Mouse (Mus musculus) liver, postnatal 0 days (tissue): ENCODE results near the gene Pcna. TPM values are rescaled to one million over a fixed set of nuclear protein-coding genes. Genes with fewer than 3 reads are reported as not detected.
A peak's percentile ranks its signal among the peaks of the same experiment; 100 is the strongest.

Experiments used
- ATAC-seq: fragments of 200-750 bp; cut with Nextera tagmentation; 2 replicates; pipeline ENCODE4 v1.8.0; 2017; ENCODE audit warnings: mild to moderate bottlenecking, moderate library complexity
- DNase-seq: peaks from one replicate; pipeline ENCODE4 v3.0.0-alpha.2; 2016
- H3K27ac ChIP-seq: fragments of 300-500 bp; sonication (generic); 2 replicates; pipeline ENCODE4 v1.5.1; 2014; ENCODE audit warnings: antibody characterized with exemption, moderate library complexity, mild to moderate bottlenecking, low read depth
- H3K27me3 ChIP-seq: fragments of 300-500 bp; sonication (generic); 2 replicates; pipeline ENCODE4 v1.6.1; 2014; ENCODE audit warnings: low read length, control low read depth, mixed read lengths; ENCODE audit not compliant: insufficient read depth
- H3K36me3 ChIP-seq: fragments of 300-500 bp; sonication (generic); replicated peaks from 2 replicates; pipeline ENCODE4 v1.6.1; 2014; ENCODE audit warnings: mild to moderate bottlenecking, control low read depth, low read length, moderate library complexity, mixed read lengths; ENCODE audit not compliant: insufficient read depth
- H3K4me1 ChIP-seq: fragments of 300-500 bp; sonication (generic); 2 replicates; pipeline ENCODE4 v1.6.1; 2014; ENCODE audit warnings: antibody characterized with exemption, mild to moderate bottlenecking, control low read depth; ENCODE audit not compliant: insufficient read depth
- H3K4me2 ChIP-seq: fragments of 300-500 bp; sonication (generic); 2 replicates; pipeline ENCODE4 v1.6.1; 2014; ENCODE audit warnings: low read depth, mild to moderate bottlenecking, low read length, moderate library complexity, mixed read lengths
- H3K4me3 ChIP-seq: fragments of 300-500 bp; sonication (generic); 2 replicates; pipeline ENCODE4 v1.5.1; 2014; ENCODE audit warnings: low read depth, low read length
- H3K9ac ChIP-seq: fragments of 300-500 bp; sonication (generic); replicated peaks from 2 replicates; pipeline ENCODE4 v1.6.1; 2014; ENCODE audit warnings: mild to moderate bottlenecking, moderate library complexity
- H3K9me3 ChIP-seq: fragments of 300-500 bp; sonication (generic); 2 replicates; pipeline ENCODE4 v1.6.1; 2016; ENCODE audit warnings: mild to moderate bottlenecking, control low read depth, low read length, mixed read lengths
- CTCF ChIP-seq: sonication (generic); IDR thresholded peaks from 2 replicates; pipeline ENCODE4 v1.5.1; 2016; ENCODE audit warnings: antibody characterized with exemption, low read depth
- EP300 ChIP-seq: IDR thresholded peaks from 2 replicates; pipeline ENCODE4 v1.6.1; 2016; ENCODE audit warnings: antibody characterized with exemption, low read depth, mild to moderate bottlenecking
- WGBS: fragments of 180-500 bp; shearing (Covaris S2); extraction: QIAGEN DNeasy Blood & Tissue Kit; methylation state at CpG from one replicate; pipeline ENCODE4 v1.1.7; 2014; ENCODE audit not compliant: insufficient replicate concordance; 5-methylcytosine and 5-hydroxymethylcytosine counted together
- polyA plus RNA-seq: library from polyadenylated mRNA; unstranded; fragments of >200 nt; fragmentation: Nextera tagmentation; extraction: Ambion mirVana; gene quantifications from 2 replicates; pipeline ENCODE4 v1.2.1, GENCODE M21; 2015

Gene Pcna
- 148 and 158 TPM in 2 replicates for polyA plus RNA-seq

- Histone ChIP-seq H3K27me3 (no peaks in the 10 kb centered on the region), H3K36me3 (peaks cover 32% of the 10 kb centered on the region), H3K4me3 (peak within 1 kb of the TSS; percentile 82), H3K27ac (peak within 1 kb of the TSS; percentile 91), H3K9ac (peak within 1 kb of the TSS; percentile 75), H3K4me1 (peaks cover 17% of the 10 kb centered on the region), H3K4me2 (peak within 1 kb of the TSS; percentile 84), H3K9me3 (no peaks in the 10 kb centered on the region)
- under 1% methylated on average over 74 of the region's 79 CpGs for WGBS
- peak; percentile 97 for DNase-seq
- TF ChIP-seq CTCF (no peak), EP300 (peak; percentile 64)
- ATAC-seq: peak; percentile 99
Observed at GRCm38 (mm10) chr2:132252542-132253528, at the start of gene Pcna. TSS of gene Pcna (minus strand) at chr2:132253314.

- Histone ChIP-seq H3K4me1 (no peaks in the 10 kb centered on the region), H3K4me3 (no peak overlapping the region), H3K27ac (no peak overlapping the region), H3K27me3 (no peaks in the 10 kb centered on the region), H3K9ac (no peak overlapping the region), H3K9me3 (no peaks in the 10 kb centered on the region), H3K36me3 (peaks cover 68% of the 10 kb centered on the region), H3K4me2 (no peak overlapping the region)
- ATAC-seq (no peak), DNase-seq (no peak)
- WGBS: 96% methylated on average over 4 of the region's 4 CpGs
- TF ChIP-seq EP300 (no peak), CTCF (no peak)
Observed at GRCm38 (mm10) chr2:132301436-132301835, 48.3 kb upstream of the Pcna start.

- no peak for DNase-seq
- H3K4me3 ChIP-seq: no peak overlapping the region
- no peak for TF ChIP-seq CTCF
- no peak for TF ChIP-seq EP300
- H3K27ac ChIP-seq: no peak overlapping the region
- no peaks in the 10 kb centered on the region for H3K27me3 ChIP-seq
- no peak for ATAC-seq
- 86% methylated on average over 4 of the region's 4 CpGs for WGBS
- H3K9ac ChIP-seq: no peak overlapping the region
- H3K9me3 ChIP-seq: no peaks in the 10 kb centered on the region
- H3K36me3 ChIP-seq: peaks cover 70% of the 10 kb centered on the region
- H3K4me2 ChIP-seq: no peak overlapping the region
- H3K4me1 ChIP-seq: 0 out of 2 replicates have a peak, but pooled peaks cover 2% of the 10 kb centered on the region
Observed at GRCm38 (mm10) chr2:132298250-132298649, 45.1 kb upstream of the Pcna start.

GRCm38 (mm10) chr2:132293694-132294450 is 40.8 kb upstream of the Pcna start:
- TF ChIP-seq EP300 (no peak), CTCF (no peak)
- Histone ChIP-seq H3K9ac (no peak overlapping the region), H3K4me2 (no peak overlapping the region), H3K4me1 (peaks cover 12% of the 10 kb centered on the region), H3K4me3 (no peak overlapping the region), H3K9me3 (no peaks in the 10 kb centered on the region), H3K27me3 (no peaks in the 10 kb centered on the region), H3K36me3 (peaks cover 43% of the 10 kb centered on the region), H3K27ac (no peak overlapping the region)
- no peak for DNase-seq
- ATAC-seq: no peak
- WGBS: 58% methylated on average over 10 of the region's 10 CpGs

- TF ChIP-seq CTCF (no peak), EP300 (no peak)
- WGBS: 33% methylated on average over 4 of the region's 4 CpGs
- DNase-seq (no peak), ATAC-seq (no peak)
- no peak overlapping the region for H3K27ac ChIP-seq
- H3K9me3 ChIP-seq: no peaks in the 10 kb centered on the region
- H3K9ac ChIP-seq: no peak overlapping the region
- peaks cover 28% of the 10 kb centered on the region for H3K36me3 ChIP-seq
- no peak overlapping the region for H3K4me3 ChIP-seq
- no peak overlapping the region for H3K4me2 ChIP-seq
- H3K4me1 ChIP-seq: peaks cover 12% of the 10 kb centered on the region
- no peaks in the 10 kb centered on the region for H3K27me3 ChIP-seq
Observed at GRCm38 (mm10) chr2:132292083-132292482, 39.0 kb upstream of the Pcna start.

- Histone ChIP-seq H3K9me3 (no peaks in the 10 kb centered on the region), H3K9ac (no peak overlapping the region), H3K27ac (no peak overlapping the region), H3K4me2 (no peak overlapping the region), H3K27me3 (no peaks in the 10 kb centered on the region), H3K4me1 (peaks cover 12% of the 10 kb centered on the region), H3K36me3 (peaks cover 27% of the 10 kb centered on the region), H3K4me3 (no peak overlapping the region)
- no peak for ATAC-seq
- 88% methylated on average over 3 of the region's 3 CpGs for WGBS
- DNase-seq: no peak
- TF ChIP-seq EP300 (no peak), CTCF (no peak)
Observed at GRCm38 (mm10) chr2:132291265-132291664, 38.2 kb upstream of the Pcna start.
